Mouse (Mus musculus): ENCODE results near the gene Tmc8. TPM values are rescaled to one million over a fixed set of nuclear protein-coding genes. Genes with fewer than 3 reads are reported as not detected.

Tmc8 gene
- polyA plus RNA-seq, 1 experiment from 2014 or later: 0.78 TPM

DNA sequence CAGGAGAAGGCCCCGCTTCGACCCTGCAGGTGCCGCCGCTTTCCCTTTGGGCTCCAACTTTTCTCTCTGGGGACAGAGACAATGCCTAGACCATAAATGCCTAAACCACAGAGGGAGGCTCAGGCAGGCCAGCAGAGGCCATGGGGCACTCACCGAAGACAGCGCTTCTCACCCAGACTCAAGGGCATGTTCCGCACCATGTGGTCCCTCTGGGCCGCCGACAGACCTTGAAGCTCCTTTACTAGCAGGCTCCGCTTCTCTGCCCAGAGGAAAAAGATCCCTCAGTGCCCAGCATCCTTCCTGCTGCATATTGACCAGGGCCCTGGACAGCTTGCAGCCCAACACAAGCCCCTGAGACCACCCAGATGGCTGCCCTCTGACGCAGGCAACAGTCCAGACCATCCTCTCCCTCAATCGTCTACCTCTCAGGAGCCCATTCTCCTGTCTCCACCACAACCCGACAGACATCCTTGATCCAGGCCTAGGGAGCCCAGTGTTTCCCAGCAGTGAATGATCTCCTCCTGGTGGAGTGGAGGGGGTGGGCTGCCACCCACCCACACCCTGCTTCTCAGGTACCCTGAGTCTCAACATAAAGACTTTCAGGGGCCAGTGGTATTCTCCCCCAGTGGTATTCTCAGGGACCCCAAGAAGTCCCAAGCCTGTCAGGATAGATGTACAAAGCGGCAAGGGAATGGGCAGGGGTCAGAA is 5.6 kb upstream of the Tmc8 start:
- H3K9me3 ChIP-seq (replicated peaks): no peaks in the 10 kb centered on the region
- H3K4me3 ChIP-seq: no peak overlapping the region
- H3K36me3 ChIP-seq: no peaks in the 10 kb centered on the region; the same call in 1 of the 2 replicates
- no peak for DNase-seq (ENCODE audit: low spot score)
- no peak overlapping the region for H3K27ac ChIP-seq (replicated peaks)
- H3K4me1 ChIP-seq: peaks cover 34% of the 10 kb centered on the region
- 90% methylated on average over 14 of the region's 14 CpGs for WGBS
- H3K27me3 ChIP-seq (ENCODE audit: low read depth, poor library complexity, severe bottlenecking): peaks cover 34% of the 10 kb centered on the region

DNA sequence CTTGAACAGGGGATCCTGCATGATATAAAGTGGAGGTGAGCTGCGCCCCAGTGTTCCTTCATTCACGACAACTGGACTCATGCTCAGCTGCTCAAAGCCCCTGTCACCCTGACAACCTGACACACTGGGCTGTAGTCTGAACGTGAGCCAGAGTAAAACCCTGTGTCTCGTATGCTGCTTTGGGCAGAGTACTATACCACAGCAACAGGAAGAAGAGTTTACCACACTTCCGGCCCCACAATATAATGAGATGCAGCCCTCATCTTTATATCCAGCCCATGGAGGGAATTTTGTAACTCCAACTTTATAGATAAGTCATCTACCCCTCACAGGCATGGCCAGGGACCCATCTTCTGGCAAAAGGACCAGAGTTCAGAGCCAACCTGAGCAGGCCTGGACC is 4.8 kb upstream of the Tmc8 start:
- Histone ChIP-seq H3K4me3 (no peak overlapping the region), H3K36me3 (no peaks in the 10 kb centered on the region), H3K4me1 (peaks cover 41% of the 10 kb centered on the region), H3K27me3 (ENCODE audit: low read depth, poor library complexity, severe bottlenecking) (peaks cover 43% of the 10 kb centered on the region), H3K27ac (replicated peaks) (no peak overlapping the region), H3K9me3 (replicated peaks) (no peaks in the 10 kb centered on the region)
- WGBS: 91% methylated on average over 5 of the region's 5 CpGs
- DNase-seq (ENCODE audit: low spot score): no peak

DNA sequence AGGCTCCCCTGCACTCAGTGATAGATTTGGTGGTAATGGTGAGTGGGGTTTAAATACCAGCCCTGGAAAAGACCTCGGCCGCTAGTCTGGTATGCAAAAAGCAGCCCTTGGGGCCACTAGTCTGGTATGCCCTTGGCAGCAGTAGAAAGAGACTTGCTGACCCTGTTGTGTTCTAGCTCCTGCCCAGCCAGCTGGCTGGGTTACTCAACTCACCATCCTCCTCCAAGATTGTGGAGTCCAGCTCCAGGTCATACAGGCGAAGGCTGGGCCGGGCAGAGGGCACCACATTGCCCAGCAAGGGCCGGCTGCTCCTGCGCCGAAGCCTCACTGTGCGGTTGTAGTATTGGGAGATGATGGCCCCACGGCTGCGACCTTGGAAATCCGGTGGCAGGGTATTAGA is 3.8 kb upstream of the Tmc8 start:
- no peak overlapping the region for H3K27ac ChIP-seq (replicated peaks)

DNA sequence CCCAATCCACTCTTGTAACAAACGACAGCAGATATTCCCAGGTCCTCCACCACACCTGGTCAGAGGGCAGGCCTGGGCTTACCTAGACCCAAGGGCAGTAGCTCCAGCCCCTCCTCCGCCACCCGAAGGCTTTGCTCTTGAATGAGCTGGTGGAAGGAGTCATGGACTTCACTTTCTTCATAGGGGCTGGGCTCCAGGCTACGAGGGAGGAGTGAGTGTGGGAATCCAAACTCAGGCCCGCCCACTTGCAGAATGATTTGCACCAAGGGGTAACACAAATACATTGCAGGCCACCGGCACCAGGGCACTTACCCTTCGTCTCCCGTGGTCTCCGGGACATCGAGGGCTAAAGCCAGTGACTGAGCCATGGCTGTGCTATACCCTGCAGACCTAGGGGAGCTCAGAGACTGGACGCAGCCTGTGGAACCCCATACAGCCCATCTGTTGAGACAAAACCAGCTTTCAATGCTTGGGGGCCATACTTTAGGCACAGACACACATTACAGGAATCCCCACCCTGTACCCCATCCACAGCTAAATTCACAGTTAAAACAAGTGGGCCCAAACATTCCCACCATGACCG is 2.9 kb upstream of the Tmc8 start:
- Histone ChIP-seq H3K36me3 (no peaks in the 10 kb centered on the region), H3K27me3 (ENCODE audit: low read depth, poor library complexity, severe bottlenecking) (peaks cover 62% of the 10 kb centered on the region), H3K4me1 (peaks cover 55% of the 10 kb centered on the region), H3K9me3 (replicated peaks) (no peaks in the 10 kb centered on the region), H3K27ac (replicated peaks) (peak overlapping the region; percentile 82), H3K4me3 (peak overlapping the region; percentile 58)
- WGBS: 70% methylated on average over 12 of the region's 12 CpGs
- DNase-seq (ENCODE audit: low spot score): no peak

More for the DNA sequence above, 3.8 kb upstream of the Tmc8 start:
- Histone ChIP-seq H3K27me3 (ENCODE audit: low read depth, poor library complexity, severe bottlenecking) (peaks cover 52% of the 10 kb centered on the region), H3K4me3 (no peak overlapping the region), H3K36me3 (no peaks in the 10 kb centered on the region), H3K4me1 (peaks cover 47% of the 10 kb centered on the region), H3K9me3 (replicated peaks) (no peaks in the 10 kb centered on the region)
- DNase-seq (ENCODE audit: low spot score): no peak
- 96% methylated on average over 11 of the region's 11 CpGs for WGBS

DNA sequence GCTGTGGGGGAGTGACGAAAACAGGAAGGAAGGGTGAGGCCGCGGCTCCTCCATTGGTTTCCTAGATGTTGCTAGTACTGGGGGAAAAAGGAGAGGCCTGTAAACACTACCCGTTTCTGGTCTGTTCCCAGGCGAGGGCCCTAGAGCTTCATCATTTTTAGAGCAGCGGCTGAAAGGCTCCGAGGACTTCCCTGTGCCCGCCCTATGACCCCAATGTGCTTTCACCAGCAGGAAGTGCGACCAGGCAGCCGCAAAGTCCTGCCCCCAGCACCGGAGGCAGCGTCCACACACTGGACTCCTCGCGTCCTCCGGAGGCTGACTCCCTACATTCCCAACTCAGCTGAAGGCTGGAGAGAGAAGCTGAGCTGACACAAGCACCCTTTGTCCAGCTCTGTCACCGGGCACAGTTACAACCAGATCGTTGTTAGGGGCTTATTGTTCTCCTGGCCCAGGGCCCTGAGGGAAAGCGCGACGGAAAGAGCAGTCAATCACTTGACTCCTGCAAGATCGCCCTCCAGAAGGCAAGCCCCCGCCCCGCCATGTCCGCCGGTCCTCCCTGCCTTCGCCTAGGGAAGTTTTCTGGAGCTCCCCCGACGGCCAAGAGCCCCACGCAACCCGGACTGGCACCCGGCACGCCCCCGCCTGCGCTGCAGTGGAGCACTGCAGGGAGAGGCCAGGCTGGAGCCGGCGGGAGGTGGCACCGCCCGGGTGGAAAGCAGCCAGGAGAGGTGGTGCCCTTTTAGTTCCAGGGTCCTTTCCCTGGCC is 2.3 kb upstream of the Tmc8 start:
- WGBS: 5% methylated on average over 38 of the region's 38 CpGs
- H3K4me1 ChIP-seq: peaks cover 55% of the 10 kb centered on the region

DNA sequence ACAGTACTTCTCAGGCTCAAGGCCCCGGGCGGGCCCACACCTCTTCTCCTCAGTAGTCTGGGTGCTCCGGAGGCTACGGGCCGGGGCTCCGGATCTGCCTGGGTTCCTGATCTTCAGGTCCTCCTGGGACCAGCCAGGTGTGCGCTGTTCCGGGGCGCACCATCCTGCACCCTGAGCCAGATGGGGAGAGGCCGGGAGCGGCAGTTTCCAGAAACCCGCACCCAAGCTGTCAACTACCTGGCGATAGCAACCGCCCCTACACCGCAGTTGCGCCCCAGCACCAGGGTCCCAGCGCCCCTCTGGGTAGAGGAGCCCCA is 1.7 kb upstream of the Tmc8 start:
- Histone ChIP-seq H3K27me3 (ENCODE audit: low read depth, poor library complexity, severe bottlenecking) (peaks cover 74% of the 10 kb centered on the region), H3K36me3 (no peaks in the 10 kb centered on the region), H3K9me3 (replicated peaks) (no peaks in the 10 kb centered on the region), H3K27ac (replicated peaks) (peak overlapping the region; percentile 82), H3K4me1 (peaks cover 55% of the 10 kb centered on the region), H3K4me3 (peak overlapping the region; percentile 58)
- no peak for DNase-seq (ENCODE audit: low spot score)
- WGBS: 1% methylated on average over 17 of the region's 17 CpGs

More for the DNA sequence above, 2.3 kb upstream of the Tmc8 start:
- Histone ChIP-seq H3K9me3 (replicated peaks) (no peaks in the 10 kb centered on the region), H3K27ac (replicated peaks) (peak overlapping the region; percentile 82), H3K4me3 (peak overlapping the region; percentile 58), H3K36me3 (no peaks in the 10 kb centered on the region), H3K27me3 (ENCODE audit: low read depth, poor library complexity, severe bottlenecking) (peaks cover 68% of the 10 kb centered on the region)
- DNase-seq (ENCODE audit: low spot score): peak; percentile 72

DNA sequence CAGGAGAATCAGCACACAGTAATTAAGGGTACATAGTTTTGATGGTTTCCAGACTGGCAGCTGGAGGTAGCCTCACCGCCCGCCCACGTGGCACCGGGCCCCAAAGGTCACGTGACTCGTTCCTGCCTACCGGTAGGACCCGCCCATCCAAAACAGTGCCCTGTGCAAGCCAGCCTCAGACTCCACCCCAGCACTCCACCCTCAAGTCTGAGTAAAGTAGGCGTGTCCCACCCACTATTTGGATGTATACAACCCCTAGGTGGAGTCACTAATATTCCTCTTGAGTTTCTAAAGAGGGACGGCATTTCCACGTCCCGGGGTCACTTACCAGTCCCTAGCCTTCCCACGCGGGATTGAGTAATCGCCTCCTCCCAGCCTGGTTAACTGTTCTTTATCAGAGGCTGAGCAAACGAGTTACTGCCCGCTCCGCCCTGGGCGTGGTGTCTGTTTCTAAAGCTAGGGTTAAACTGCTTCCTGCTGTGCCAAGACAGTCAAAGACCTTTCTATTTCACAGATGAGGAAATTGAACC is 1.2 kb upstream of the Tmc8 start:
- peaks cover 79% of the 10 kb centered on the region for H3K27me3 ChIP-seq (ENCODE audit: low read depth, poor library complexity, severe bottlenecking)
- peak overlapping the region; percentile 82 for H3K27ac ChIP-seq (replicated peaks)
- H3K36me3 ChIP-seq: no peaks in the 10 kb centered on the region
- peak overlapping the region; percentile 58 for H3K4me3 ChIP-seq
- no peaks in the 10 kb centered on the region for H3K9me3 ChIP-seq (replicated peaks)
- H3K4me1 ChIP-seq: peaks cover 55% of the 10 kb centered on the region
- peak; percentile 62 for DNase-seq (ENCODE audit: low spot score)
- 4% methylated on average over 19 of the region's 19 CpGs for WGBS

DNA sequence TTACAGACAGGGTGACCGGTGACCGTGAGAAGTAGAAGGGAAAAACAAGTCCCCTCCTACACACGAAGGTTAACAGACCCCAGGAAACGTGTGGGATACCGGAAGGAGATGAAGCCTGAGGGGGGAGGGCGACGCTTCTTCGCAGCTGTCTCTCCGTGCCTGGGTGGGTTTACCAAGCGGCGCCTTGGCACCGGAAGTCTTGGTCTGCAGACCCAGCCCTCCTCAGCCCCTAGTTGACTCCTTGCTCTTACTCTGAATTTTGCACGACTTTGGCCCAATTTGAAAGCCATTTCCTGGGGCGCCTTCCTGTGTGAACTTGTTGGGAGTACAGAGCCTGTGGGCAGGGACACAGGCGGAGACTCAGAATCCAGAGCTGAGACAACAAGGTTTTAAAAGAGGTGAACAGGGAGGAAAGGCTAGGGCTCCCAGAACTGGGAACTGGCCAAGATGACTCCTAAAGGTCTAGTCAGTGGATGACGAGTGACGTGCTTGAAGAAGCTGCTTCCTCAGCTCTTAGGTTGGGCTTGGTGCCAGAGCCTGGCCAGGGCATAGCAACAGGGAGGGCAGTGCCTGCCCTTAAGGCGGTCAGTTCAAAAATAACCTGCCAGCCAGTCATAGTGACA is 566 bp upstream of the Tmc8 start:
- no peaks in the 10 kb centered on the region for H3K9me3 ChIP-seq (replicated peaks)
- no peak for DNase-seq (ENCODE audit: low spot score)
- WGBS: 23% methylated on average over 18 of the region's 18 CpGs
- peak overlapping the region; percentile 43 for H3K27ac ChIP-seq (replicated peaks)
- peak overlapping the region; percentile 58 for H3K4me3 ChIP-seq
- H3K36me3 ChIP-seq: no peaks in the 10 kb centered on the region
- peaks cover 81% of the 10 kb centered on the region for H3K27me3 ChIP-seq (ENCODE audit: low read depth, poor library complexity, severe bottlenecking)
- H3K4me1 ChIP-seq: peaks cover 57% of the 10 kb centered on the region

DNA sequence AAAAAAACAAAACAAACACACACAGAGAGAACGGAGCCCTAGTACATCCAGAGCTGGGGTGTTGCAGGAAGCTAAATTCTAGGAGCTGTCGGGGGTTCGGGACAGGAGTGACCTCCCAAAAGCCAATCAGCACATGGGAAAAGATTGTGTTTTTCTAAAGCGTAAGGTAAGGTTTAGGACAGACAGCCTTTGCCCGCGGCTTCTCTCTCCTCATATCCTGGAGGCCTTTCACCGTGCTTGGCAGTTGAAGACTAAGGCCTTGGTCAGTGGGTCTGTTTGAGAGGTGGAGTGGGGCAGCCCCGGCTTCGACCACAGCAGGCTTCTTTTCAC is 794 bp downstream of the Tmc8 start:
- peak overlapping the region; percentile 69 for H3K27ac ChIP-seq (replicated peaks)

DNA sequence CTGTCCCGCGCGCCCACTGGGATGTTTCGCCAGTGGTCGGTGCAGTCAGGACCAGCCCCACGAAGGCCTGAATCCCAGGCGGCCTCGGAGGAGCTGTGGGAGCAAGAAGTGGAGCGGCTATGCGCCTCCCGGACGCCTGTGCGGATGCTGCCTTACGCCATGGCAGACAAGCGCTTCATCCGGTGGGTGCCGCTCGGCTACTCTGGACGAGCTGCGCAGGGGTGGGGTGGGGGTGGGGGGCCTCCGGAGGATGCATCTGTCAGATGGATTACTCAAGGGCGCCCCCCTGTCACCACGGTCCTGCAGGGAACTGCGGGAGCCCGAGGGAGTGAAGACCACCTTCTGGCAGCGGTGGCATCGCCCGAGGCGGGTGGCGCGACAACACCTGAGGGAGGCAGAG is 1.2 kb downstream of the Tmc8 start:
- Histone ChIP-seq H3K4me1 (peaks cover 55% of the 10 kb centered on the region), H3K36me3 (no peaks in the 10 kb centered on the region), H3K27ac (replicated peaks) (peak overlapping the region; percentile 69), H3K9me3 (replicated peaks) (no peaks in the 10 kb centered on the region), H3K27me3 (ENCODE audit: low read depth, poor library complexity, severe bottlenecking) (peaks cover 84% of the 10 kb centered on the region), H3K4me3 (peak overlapping the region; percentile 52)
- 2% methylated on average over 31 of the region's 31 CpGs for WGBS
- peak; percentile 77 for DNase-seq (ENCODE audit: low spot score)

More for the DNA sequence above, 794 bp downstream of the Tmc8 start:
- peak overlapping the region; percentile 52 for H3K4me3 ChIP-seq
- no peak for DNase-seq (ENCODE audit: low spot score)
- H3K27me3 ChIP-seq (ENCODE audit: low read depth, poor library complexity, severe bottlenecking): peaks cover 87% of the 10 kb centered on the region
- no peaks in the 10 kb centered on the region for H3K9me3 ChIP-seq (replicated peaks)
- WGBS: 47% methylated on average over 9 of the region's 9 CpGs
- peaks cover 57% of the 10 kb centered on the region for H3K4me1 ChIP-seq
- H3K36me3 ChIP-seq: no peaks in the 10 kb centered on the region

DNA sequence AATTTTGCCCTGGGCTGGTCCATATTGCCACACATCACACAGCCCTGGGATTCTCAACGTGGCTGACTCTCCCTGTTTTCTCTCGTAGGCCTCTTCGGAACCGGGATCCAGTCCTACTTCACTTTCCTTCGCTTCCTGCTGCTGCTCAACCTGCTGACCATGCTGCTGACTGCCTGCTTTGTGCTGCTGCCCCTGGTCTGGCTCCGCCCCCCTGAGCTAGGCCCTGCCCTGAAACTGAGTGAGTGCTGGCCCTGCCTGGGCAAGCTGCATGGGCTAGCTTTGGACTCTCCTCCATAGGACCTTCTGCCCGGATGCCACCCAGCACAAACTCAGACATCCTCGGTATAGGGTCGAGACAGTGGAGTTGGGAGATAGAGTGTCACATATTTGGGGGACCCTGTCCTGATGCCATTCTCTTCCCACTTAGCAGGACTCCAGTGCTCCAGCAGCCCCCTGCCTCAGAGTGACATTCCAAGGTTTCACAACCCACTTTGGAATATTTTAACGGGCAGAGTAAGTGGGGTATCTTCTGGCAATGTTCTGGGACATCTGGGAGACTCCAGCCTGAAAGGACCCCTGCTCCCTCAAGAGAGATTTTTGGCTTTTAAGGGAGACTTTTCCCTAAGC is 1.9 kb downstream of the Tmc8 start:
- Histone ChIP-seq H3K27me3 (ENCODE audit: low read depth, poor library complexity, severe bottlenecking) (peaks cover 77% of the 10 kb centered on the region), H3K4me1 (peaks cover 52% of the 10 kb centered on the region), H3K27ac (replicated peaks) (peak overlapping the region; percentile 69; the same call in 1 of the 2 replicates), H3K9me3 (replicated peaks) (no peaks in the 10 kb centered on the region), H3K4me3 (peak overlapping the region; percentile 52), H3K36me3 (no peaks in the 10 kb centered on the region)
- DNase-seq (ENCODE audit: low spot score): no peak
- 32% methylated on average over 10 of the region's 10 CpGs for WGBS

DNA sequence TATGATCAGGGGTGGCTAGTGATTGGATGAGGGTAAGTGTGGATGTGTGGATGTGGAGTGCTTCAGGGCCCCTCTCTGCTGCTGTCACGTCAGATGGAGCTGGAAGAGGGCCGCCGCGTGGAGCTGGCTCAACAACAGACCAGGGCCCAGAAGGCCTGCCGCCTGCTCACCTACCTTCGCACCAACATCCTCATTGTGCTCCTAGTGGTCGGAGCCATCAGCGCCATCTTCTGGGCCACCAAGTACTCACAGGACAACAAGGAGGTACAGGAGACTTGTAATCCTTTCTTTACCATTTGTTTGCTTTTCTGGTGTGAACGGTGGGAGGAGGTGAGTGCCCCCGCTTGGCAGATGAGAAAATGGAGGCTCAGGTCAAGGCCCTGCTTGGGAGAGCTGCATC is 4.4 kb downstream of the Tmc8 start:
- peaks cover 41% of the 10 kb centered on the region for H3K4me1 ChIP-seq
- no peak overlapping the region for H3K4me3 ChIP-seq
- peak; percentile 57 for DNase-seq (ENCODE audit: low spot score)
- H3K9me3 ChIP-seq (replicated peaks): no peaks in the 10 kb centered on the region
- H3K27ac ChIP-seq (replicated peaks): no peak overlapping the region; the same call in 1 of the 2 replicates
- 12% methylated on average over 10 of the region's 10 CpGs for WGBS
- peaks cover 70% of the 10 kb centered on the region for H3K27me3 ChIP-seq (ENCODE audit: low read depth, poor library complexity, severe bottlenecking)
- no peaks in the 10 kb centered on the region for H3K36me3 ChIP-seq

Data from midbrain, embryonic 10.5 days (tissue).